Mouse (Mus musculus) cortical plate, adult 2 months (tissue): ENCODE data around the gene Vps50.

Source experiments
- CTCF ChIP-seq: fragments of 200-500 bp; IDR thresholded peaks from 2 replicates; pipeline ENCODE4 v1.5.1; 2011; ENCODE audit warnings: mild to moderate bottlenecking, control low read depth, low read length; ENCODE audit not compliant: insufficient read depth; ENCODE audit errors: extremely low read depth
- POLR2A ChIP-seq: fragments of 200-500 bp; IDR thresholded peaks from 2 replicates; pipeline ENCODE4 v1.6.1; 2011; ENCODE audit warnings: mild to moderate bottlenecking, low read length, control low read depth; ENCODE audit not compliant: insufficient read depth; ENCODE audit errors: extremely low read depth

GRCm38 (mm10) chr6:3539470-3539869, 41.3 kb downstream of the Vps50 start:
- no peak for TF ChIP-seq CTCF
- TF ChIP-seq POLR2A, result no peak
